Mouse (Mus musculus) ovary, postnatal 14 days (tissue): ENCODE measurements at regions not wholly inside any gene's neighbourhood (a gene's known extent, or its start where the extent isn't known, plus 50 kb on each side); places are given as distances from the start of the nearest gene placed in this dataset.
A peak's percentile ranks its signal among the peaks of the same experiment; 100 is the strongest.
"Not testable (repeated sequence)": the region's sequence is repeated elsewhere in the genome, so short reads cannot be mapped to it uniquely, and the experiment has no call there.

Source experiments
- DNase-seq: peaks from one replicate; pipeline ENCODE4 v3.0.0; 2022; ENCODE audit warnings: low spot score

DNA sequence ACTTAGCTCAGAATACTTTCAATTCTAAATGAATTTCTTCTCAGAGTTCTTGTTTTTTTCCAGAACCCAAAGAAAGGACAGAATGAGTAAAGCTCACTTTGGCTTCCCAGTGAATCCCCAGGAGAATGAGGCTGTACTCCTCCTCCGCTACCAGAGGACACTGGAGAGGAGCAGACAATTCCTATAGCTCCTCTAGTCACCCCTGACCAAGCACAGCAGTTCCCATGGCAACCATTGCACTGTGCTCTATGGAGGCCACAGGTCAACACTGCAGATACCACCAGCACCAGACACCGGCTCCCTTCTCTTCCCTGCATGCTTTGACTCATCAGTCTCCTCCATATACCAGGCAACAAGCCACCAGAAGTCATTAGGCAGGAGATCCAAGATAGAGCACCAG lies 447.6 kb upstream of the Arid1b start:
- DNase-seq, result no peak

- DNase-seq, result not testable (repeated sequence)
Observed at GRCm38 (mm10) chr17:4553026-4553425, 441.1 kb upstream of the Arid1b start.

DNA sequence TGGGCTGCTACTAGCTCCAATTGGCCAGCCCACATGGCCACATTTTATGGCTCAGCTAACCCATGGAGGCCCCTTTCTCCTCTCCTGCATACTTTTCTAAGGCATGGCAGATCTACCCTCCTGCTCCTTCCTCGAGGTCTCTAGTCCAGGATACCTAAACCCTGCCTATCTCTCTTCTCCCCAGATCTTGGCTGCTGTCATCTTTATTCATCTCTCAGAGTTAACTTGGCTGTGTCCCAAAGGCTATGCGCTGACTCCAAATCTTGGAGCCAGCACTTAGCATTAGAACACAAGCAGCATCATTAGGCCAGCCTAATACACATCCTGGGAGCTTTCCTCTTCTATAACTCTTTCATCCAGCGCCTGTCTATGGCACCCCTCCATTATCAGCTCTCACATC lies 430.5 kb upstream of the Arid1b start:
- DNase-seq, result no peak

- no peak for DNase-seq
Observed at GRCm38 (mm10) chr17:4576883-4577282, 417.2 kb upstream of the Arid1b start.

DNA sequence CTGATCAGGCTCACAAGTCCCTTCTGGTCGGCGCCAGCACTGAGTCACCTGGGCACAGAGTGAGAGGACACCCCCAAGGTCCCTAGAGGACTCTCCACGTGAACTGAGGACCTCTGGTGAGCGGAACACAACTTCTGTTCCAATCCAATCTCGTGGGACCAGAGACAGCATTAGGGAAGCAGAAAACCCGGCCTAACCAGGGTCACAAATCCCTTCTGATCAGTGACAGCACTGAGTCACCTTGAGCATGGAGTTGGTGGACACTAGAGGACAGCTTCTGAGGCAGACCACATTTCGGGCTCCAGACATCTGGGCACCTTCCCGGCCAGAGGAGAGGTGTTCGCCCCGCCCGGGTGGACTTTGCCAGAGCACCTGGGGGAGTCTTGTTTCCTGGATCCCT lies 412.3 kb upstream of the Arid1b start:
- DNase-seq, result no peak

- no peak for DNase-seq
Observed at GRCm38 (mm10) chr17:4610481-4610880, 383.7 kb upstream of the Arid1b start.

DNA sequence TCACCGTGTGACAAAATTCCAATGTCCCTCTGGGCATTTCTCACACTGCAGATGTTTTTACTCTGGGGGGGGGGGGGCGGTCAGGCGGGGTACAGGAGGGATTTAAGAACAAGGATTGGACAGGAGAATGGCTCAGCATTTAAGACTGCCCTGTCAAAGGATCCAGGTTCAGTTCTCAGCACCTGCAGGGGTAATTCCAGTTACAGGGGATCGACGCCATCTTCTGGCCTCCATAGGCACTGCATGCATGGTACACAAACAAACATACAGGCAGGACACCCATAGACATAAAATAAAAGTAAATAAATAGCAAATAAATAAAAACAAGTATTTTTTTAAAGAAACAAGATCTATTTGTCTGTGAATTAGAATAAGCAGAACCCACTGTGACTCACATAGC lies 383.1 kb upstream of the Arid1b start:
- no peak for DNase-seq

- no peak for DNase-seq
Observed at GRCm38 (mm10) chr17:4611711-4612110, 382.4 kb upstream of the Arid1b start.

GRCm38 (mm10) chr17:4612136-4612535 lies 382.0 kb upstream of the Arid1b start:
- DNase-seq, result no peak

DNA sequence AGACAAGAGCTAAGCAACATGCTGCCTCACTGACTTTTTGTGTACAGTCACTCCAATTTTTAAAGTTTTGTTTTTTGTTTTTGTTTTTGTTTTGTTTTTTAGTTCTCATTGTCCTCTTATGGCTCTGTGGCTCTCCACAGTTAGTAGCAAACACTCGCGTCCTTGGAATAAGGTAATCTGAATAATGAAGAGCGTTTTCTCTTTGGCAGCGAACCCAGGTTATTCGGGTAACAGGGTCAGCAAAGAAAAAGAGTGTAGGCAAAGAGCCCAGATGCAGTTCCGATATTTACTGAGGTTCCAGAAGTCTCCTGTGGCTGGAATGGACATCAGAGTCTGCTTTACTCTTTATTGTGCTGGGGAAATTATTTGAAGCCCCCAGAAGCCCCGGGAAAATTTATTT lies 381.4 kb upstream of the Arid1b start:
- no peak for DNase-seq

- no peak for DNase-seq
Observed at GRCm38 (mm10) chr17:4620361-4620760, 373.8 kb upstream of the Arid1b start.

- DNase-seq, result not testable (repeated sequence)
Observed at GRCm38 (mm10) chr17:4626126-4626525, 368.0 kb upstream of the Arid1b start.

DNA sequence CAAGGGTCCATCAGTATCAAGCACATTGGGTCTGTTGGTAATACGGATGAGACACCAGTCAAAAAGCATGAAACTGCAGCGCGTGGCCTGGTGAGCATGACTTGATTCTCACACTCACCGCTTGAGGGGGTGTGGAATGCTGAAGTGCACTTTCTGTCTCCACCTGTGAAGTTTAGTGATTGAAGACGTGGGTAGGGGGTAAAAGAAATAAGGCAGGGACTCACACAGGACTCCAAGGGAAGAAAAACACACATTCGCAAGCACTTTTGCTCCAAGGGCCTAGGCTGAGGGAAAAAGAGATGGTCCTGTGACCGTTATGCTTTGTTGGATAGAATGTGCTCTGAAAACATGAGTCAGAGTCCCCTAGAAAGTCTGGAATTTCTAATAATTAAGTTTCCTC lies 366.6 kb upstream of the Arid1b start:
- no peak for DNase-seq

- DNase-seq, result no peak
Observed at GRCm38 (mm10) chr17:4631122-4631521, 363.0 kb upstream of the Arid1b start.

- no peak for DNase-seq
Observed at GRCm38 (mm10) chr17:4632506-4632905, 361.6 kb upstream of the Arid1b start.

GRCm38 (mm10) chr17:4633771-4634170 lies 360.4 kb upstream of the Arid1b start:
- no peak for DNase-seq

GRCm38 (mm10) chr17:4636796-4637353 lies 357.3 kb upstream of the Arid1b start:
- DNase-seq, result no peak

DNA sequence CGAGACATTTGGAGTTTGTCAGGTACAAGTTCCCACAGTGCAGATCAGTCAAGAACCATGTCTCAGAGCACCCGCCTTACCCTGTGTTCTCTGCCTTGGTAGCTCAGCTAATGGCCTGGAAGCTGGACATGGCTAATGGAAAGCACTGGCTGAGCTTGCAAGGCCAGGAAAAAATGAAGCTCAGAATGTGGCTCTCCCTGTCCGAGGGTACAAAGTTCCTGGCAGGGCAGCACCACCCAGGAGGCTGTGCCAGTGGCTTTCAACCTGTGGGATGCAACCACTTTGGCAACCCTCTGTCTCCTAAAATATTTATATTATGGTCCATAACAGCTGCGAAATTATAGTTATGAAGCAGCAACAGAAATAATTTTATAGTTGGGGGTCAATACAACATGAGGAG lies 354.6 kb upstream of the Arid1b start:
- DNase-seq, result no peak

DNA sequence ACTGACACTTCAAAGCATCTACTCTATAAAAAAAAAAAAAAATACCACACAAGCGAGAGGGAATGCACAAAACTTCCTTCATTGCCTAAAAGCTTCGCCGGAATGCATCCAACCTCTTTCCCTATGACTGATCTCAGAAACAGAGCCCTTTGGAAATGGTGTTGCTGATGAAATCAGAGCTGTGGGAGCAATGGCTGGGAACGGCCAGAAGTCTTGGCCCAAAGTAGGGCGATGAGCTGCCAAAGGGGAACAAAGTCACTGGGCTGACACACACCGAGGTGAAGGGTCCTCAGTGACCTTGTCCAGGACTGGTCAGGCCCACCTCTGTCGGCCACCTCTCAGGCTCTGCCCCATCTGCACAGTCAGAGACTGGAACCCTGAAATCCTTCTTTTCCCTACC lies 353.6 kb upstream of the Arid1b start:
- peak; percentile 49 for DNase-seq

DNA sequence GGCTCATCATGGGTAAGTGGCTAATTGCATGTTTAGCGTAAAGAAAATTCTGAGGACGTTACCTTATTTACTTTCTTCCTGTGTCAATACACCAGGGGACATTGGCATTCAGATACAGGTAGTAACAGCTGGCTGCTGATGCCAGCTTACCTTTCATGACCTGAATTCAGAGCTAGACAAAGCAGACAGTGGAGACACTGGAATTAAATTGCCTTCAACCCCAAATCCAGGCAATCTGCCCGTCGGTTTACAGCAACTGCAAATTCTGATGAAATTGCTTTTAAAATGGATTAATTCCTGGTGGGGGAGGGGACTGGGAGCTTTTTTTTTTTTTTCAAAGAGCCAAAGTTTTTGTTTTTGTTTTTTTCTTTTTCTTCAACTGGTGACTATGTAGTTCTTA lies 353.0 kb upstream of the Arid1b start:
- no peak for DNase-seq

DNA sequence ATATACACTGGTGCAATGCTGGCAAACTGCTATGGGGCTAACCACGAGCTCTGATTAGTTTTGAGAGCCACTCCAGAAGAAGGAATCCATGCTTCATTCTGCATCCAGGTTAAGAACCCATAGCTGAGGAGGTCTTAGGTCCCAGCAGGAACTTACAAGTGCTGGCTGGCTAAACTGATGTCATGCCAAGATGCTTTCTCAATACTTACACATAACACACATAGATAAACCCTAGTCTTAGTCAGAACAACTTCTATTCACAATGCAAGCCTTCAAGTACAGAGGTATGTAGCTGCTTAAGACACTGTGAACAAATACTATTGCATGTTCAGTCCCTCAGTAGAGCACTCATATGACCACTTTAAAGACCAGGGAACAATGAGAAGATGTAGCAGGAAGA lies 352.1 kb upstream of the Arid1b start:
- DNase-seq, result no peak

DNA sequence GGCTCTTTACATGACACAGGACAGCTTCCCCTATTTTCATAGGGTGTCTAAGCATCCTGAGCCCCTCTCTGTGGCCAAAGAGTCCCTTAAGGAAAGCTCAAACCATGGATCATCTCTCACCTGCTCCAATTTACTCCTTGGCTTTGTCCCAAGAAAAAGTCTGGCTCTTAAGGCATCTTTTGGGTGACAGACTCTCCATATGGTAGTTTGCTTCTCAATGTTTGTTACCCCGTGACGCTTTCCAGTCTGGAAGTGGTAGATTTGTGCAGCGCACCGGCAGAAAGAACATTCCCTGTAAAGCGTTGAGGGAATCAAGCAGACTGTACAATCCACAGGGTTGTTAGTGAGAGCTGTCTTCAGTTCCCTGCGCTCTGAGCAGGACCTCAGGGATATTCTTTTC lies 350.8 kb upstream of the Arid1b start:
- DNase-seq, result no peak

GRCm38 (mm10) chr17:4648603-4649002 lies 345.5 kb upstream of the Arid1b start:
- no peak for DNase-seq

- no peak for DNase-seq
Observed at GRCm38 (mm10) chr17:4654221-4654620, 339.9 kb upstream of the Arid1b start.

GRCm38 (mm10) chr17:4661996-4662395 lies 332.1 kb upstream of the Arid1b start:
- no peak for DNase-seq
